Mouse (Mus musculus) stomach, postnatal 0 days (tissue): ENCODE measurements around the gene Naa60. TPM values are rescaled to one million over a fixed set of nuclear protein-coding genes. Genes with fewer than 3 reads are reported as not detected.

Source experiments
- ATAC-seq: fragments of 200-750 bp; cut with Nextera tagmentation; 2 replicates; pipeline ENCODE4 v1.8.0; 2017; ENCODE audit not compliant: low FRiP score, low TSS enrichment
- DNase-seq: peaks from one replicate; pipeline ENCODE4 v3.0.0-alpha.2; 2016; ENCODE audit warnings: low spot score
- H3K27ac ChIP-seq: fragments of 300-500 bp; sonication (generic); replicated peaks from 2 replicates; pipeline ENCODE4 v1.5.1; 2014; ENCODE audit warnings: mild to moderate bottlenecking, control low read depth
- H3K27me3 ChIP-seq: fragments of 300-500 bp; sonication (generic); 2 replicates; pipeline ENCODE4 v1.6.1; 2014; ENCODE audit warnings: low read length; ENCODE audit not compliant: control insufficient read depth, insufficient read depth
- H3K36me3 ChIP-seq: fragments of 300-500 bp; sonication (generic); 2 replicates; pipeline ENCODE4 v1.6.1; 2014; ENCODE audit warnings: low read length, mixed read lengths; ENCODE audit not compliant: control insufficient read depth, insufficient read depth
- H3K4me1 ChIP-seq: fragments of 300-500 bp; sonication (generic); replicated peaks from 2 replicates; pipeline ENCODE4 v1.6.1; 2014; ENCODE audit warnings: antibody characterized with exemption; ENCODE audit not compliant: control insufficient read depth, insufficient read depth
- H3K4me2 ChIP-seq: fragments of 300-500 bp; sonication (generic); replicated peaks from 2 replicates; pipeline ENCODE4 v1.6.1; 2014; ENCODE audit warnings: low read depth, mild to moderate bottlenecking, control low read depth, moderate library complexity
- H3K4me3 ChIP-seq: fragments of 300-500 bp; sonication (generic); 2 replicates; pipeline ENCODE4 v1.5.1; 2014; ENCODE audit warnings: low read depth, low read length, control low read depth
- H3K9ac ChIP-seq: fragments of 300-500 bp; sonication (generic); 2 replicates; pipeline ENCODE4 v1.6.1; 2014; ENCODE audit warnings: mild to moderate bottlenecking, low read length, control low read depth, mixed read lengths
- H3K9me3 ChIP-seq: fragments of 300-500 bp; sonication (generic); 2 replicates; pipeline ENCODE4 v1.6.1; 2016; ENCODE audit warnings: low read length; ENCODE audit not compliant: control insufficient read depth
- CTCF ChIP-seq: IDR thresholded peaks from 2 replicates; pipeline ENCODE4 v1.5.1; 2016; ENCODE audit warnings: antibody characterized with exemption, low read depth, mild to moderate bottlenecking, moderate library complexity
- EP300 ChIP-seq: optimal IDR thresholded peaks from 2 replicates; pipeline ENCODE3; 2016; ENCODE audit warnings: antibody characterized with exemption
- WGBS: fragments of 180-500 bp; shearing (Covaris S2); extraction: QIAGEN DNeasy Blood & Tissue Kit; methylation state at CpG from one replicate; pipeline ENCODE4 v1.1.7; 2014; 5-methylcytosine and 5-hydroxymethylcytosine counted together
- microRNA-seq: library from miRNA; unstranded; fragments of <30 nt; microRNA quantifications from one replicate; pipeline ENCODE4, GENCODE M21; 2016
- polyA plus RNA-seq: library from polyadenylated mRNA; unstranded; fragments of >200 nt; fragmentation: Nextera tagmentation; extraction: Ambion mirVana; gene quantifications from 2 replicates; pipeline ENCODE4 v1.2.1, GENCODE M21; 2015

Gene Naa60
- polyA plus RNA-seq, 1 experiment from 2014 or later: 26.7 TPM

DNA sequence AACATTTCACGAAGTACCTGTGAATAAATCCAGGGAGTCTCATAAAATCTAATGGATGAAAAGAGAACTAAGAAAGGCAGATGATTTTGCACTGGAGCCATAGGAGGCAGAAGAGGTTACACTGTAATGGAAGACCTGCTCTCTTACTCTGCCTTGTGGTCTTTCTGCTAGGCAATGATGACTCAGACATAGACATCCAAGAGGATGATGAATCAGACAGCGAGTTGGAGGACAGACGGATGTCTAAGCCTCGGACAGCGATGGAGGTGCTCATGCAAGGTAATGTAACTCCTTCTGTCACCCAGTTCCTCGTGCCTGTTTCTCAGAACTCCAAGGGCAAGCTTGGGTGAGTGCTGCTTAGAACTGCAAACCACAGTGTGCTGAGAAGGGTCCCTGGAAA lies 61.4 kb downstream of the Naa60 start:
- no peak overlapping the region for H3K4me2 ChIP-seq
- ATAC-seq (no peak), DNase-seq (no peak)
- H3K27me3 ChIP-seq: no peaks in the 10 kb centered on the region
- no peak overlapping the region for H3K27ac ChIP-seq
- no peaks in the 10 kb centered on the region for H3K4me1 ChIP-seq
- TF ChIP-seq EP300 (no peak), CTCF (no peak)
- H3K36me3 ChIP-seq: peaks cover 11% of the 10 kb centered on the region
- H3K4me3 ChIP-seq: no peak overlapping the region
- WGBS: 92% methylated on average over 6 of the region's 6 CpGs
- H3K9me3 ChIP-seq: no peaks in the 10 kb centered on the region
- no peak overlapping the region for H3K9ac ChIP-seq

DNA sequence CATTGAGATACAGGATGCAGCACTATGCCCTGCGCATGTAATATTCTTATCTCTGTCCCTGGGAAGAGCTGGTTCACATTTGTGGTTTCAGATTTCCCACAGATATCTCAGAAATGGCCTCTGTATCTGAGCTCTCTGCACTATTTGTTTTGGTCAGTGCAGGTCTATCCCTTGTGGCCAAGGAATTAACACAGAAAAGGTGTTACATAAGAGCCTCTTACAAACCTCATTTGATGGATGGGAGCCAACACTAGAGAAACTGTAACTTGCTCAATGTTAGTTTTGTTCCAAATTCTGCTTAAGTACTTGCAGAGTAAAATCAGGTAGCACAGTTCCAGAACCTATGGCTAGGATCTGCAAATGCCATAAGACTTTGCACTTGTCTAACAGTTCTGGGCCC lies 61.9 kb downstream of the Naa60 start:
- no peaks in the 10 kb centered on the region for H3K9me3 ChIP-seq
- peaks cover 11% of the 10 kb centered on the region for H3K36me3 ChIP-seq
- 94% methylated on average over 1 of the region's 1 CpGs for WGBS
- no peaks in the 10 kb centered on the region for H3K4me1 ChIP-seq
- no peak for DNase-seq
- no peak overlapping the region for H3K9ac ChIP-seq
- no peak overlapping the region for H3K4me3 ChIP-seq
- no peak overlapping the region for H3K4me2 ChIP-seq
- ATAC-seq: no peak
- TF ChIP-seq EP300: no peak
- no peak for TF ChIP-seq CTCF
- H3K27me3 ChIP-seq: no peaks in the 10 kb centered on the region
- H3K27ac ChIP-seq: no peak overlapping the region

DNA sequence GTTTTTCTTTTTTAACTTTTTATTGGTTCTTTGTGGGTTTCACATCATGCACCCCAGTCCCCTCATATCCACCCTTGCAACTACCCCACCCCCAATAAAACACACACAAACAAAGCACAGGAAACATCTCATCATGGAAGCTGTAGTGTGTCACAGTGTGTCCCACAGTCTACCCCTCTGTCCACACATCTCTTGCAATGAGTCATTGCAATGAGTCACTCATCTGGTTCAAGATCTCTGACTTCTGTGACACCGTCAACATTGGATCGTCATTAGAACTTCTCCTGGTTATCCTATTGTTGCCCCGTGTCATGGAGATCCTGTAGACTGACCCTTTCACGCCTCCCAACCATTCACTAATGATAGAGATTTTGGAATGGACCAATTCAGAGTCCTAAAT lies 62.5 kb downstream of the Naa60 start:
- no peaks in the 10 kb centered on the region for H3K4me1 ChIP-seq
- WGBS: 78% methylated on average over 4 of the region's 4 CpGs
- H3K9ac ChIP-seq: no peak overlapping the region
- no peak for ATAC-seq
- no peak overlapping the region for H3K4me3 ChIP-seq
- no peak overlapping the region for H3K4me2 ChIP-seq
- TF ChIP-seq CTCF (no peak), EP300 (no peak)
- no peak for DNase-seq
- no peaks in the 10 kb centered on the region for H3K9me3 ChIP-seq
- H3K27me3 ChIP-seq: no peaks in the 10 kb centered on the region
- no peak overlapping the region for H3K27ac ChIP-seq
- peaks cover 11% of the 10 kb centered on the region for H3K36me3 ChIP-seq

DNA sequence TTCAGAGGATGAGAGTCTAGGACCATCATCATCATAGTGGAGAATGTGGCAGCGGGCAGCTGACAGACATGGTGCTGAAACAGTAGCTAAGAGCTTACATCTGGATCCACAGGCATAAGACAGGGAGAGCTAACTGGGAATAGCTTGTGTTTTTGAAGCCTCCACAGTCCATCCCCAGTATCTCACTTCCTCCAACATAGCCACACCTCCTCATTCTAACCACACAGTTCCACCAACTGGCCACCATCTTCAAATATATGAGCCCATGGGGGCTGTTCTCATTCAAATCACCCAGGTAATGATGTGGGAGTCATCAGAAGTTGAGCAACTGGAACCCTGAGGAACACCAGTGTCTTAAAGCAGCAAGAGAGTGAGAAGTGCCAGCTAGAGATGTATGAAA lies 79.0 kb downstream of the Naa60 start:
- Histone ChIP-seq H3K9ac (no peak overlapping the region), H3K27me3 (no peaks in the 10 kb centered on the region), H3K9me3 (no peaks in the 10 kb centered on the region), H3K4me2 (no peak overlapping the region), H3K4me1 (no peaks in the 10 kb centered on the region), H3K36me3 (no peaks in the 10 kb centered on the region), H3K4me3 (no peak overlapping the region), H3K27ac (no peak overlapping the region)
- no peak for ATAC-seq
- no peak for DNase-seq
- TF ChIP-seq CTCF: no peak
- no peak for TF ChIP-seq EP300
- 87% methylated on average over 1 of the region's 1 CpGs for WGBS

Small RNAs within 50 kb of the gene (microRNA-seq; reads per million reads assigned to microRNA genes)
- gene Gm23493: not detected

Other genes starting within 250 kb of the Naa60 start
- not detected in 2 replicates for gene Mefv, start 154.3 kb upstream of the Naa60 start, polyA plus RNA-seq
- gene Zfp263, start 128.3 kb upstream of the Naa60 start, polyA plus RNA-seq: 19.1 and 22.7 TPM in 2 replicates
- gene Olfr15, start 41.5 kb upstream of the Naa60 start, polyA plus RNA-seq: not detected in 2 replicates
- gene Zfp174, start 25.1 kb upstream of the Naa60 start, polyA plus RNA-seq: 0.44 and 0.62 TPM in 2 replicates
- 2.2 and 3.5 TPM in 2 replicates for gene Zfp597, start 12.2 kb downstream of the Naa60 start, polyA plus RNA-seq
- 0.75 and 1.9 TPM in 2 replicates for gene Gm20695, start 12.3 kb downstream of the Naa60 start, polyA plus RNA-seq
- gene 1700037C18Rik, start 36.3 kb downstream of the Naa60 start, polyA plus RNA-seq: 8.3 and 8.5 TPM in 2 replicates
- 13.6 and 13.8 TPM in 2 replicates for gene Cluap1, start 36.4 kb downstream of the Naa60 start, polyA plus RNA-seq
- gene Nlrc3, start 104.3 kb downstream of the Naa60 start, polyA plus RNA-seq: 0.15 and 0.27 TPM in 2 replicates
- 3.3 TPM in 2 replicates for gene Slx4, start 131.4 kb downstream of the Naa60 start, polyA plus RNA-seq
- gene Dnase1, start 164.6 kb downstream of the Naa60 start, polyA plus RNA-seq: 0.65 and 0.78 TPM in 2 replicates
- gene Trap1, start 205.5 kb downstream of the Naa60 start, polyA plus RNA-seq: 46.7 and 50.3 TPM in 2 replicates